Mouse (Mus musculus): Measurements from ENCODE around the gene Fam122c.

Fam122c gene

GRCm38 (mm10) chrX:53370366-53370740, 97.1 kb downstream of the Fam122c start, which contains the start of gene Mospd1:
TSS of gene Mospd1 (minus strand) at chrX:53370502.
- DNase-seq (ENCODE audit: low spot score): peak; percentile 92
